In the genomic region with DNA sequence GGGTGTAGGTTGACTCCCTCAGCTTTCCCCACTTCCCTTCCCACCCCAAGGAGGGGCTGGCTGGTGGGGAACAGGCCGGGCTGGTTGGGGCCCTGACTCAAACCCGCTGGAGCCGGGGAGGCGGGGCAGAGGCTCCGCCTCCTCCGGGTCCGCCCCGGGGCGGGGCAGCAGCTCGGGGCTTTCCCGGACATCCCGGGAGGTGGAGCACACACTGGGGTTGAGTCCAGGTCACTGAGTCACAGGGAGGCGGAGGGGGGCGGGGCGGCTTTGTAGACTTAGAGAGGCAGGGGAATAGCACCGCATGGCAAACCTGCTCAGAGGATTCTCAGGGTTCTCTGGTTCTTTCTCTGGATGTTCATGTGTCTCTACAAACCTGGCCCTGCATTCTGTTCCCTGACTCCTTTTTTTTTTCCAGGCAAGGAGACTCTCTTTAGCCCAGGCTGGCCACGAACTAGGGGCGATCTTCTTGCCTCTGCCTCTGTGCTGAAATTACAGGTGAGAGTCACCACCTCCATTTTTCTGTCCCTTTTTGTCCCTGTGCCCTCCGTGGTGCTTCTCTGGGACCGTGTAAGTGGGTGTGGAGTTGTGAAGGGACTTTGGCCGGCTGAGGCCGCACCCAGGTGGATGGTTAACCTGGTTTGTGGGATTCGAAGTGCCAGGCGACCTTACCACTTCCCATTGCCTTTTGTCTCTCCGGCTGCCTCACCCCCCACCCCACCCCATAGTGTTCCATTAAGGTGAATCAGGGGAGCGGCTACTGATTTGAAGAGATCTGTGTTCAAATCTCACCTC, we compare ENCODE assay signal across 9 mouse cellular contexts. TPM values are rescaled to one million over a fixed set of nuclear protein-coding genes. Genes with fewer than 3 reads are reported as not detected.
DNase-seq lines count a peak whose midpoint lies in the region; ATAC-seq and TF ChIP-seq lines count a peak whose summit lies in the region.
"Had no signal": no experiment of that assay in that cellular context is flagged by ENCODE, and none has a peak within 500 bp of the region (broad histone marks: within the 10 kb centered on the region; RNA-seq: fewer than 3 reads in every experiment).

No protein-coding gene starts in this region.

- dilution Hi-C loops in CH12.LX (cut with MboI; ENCODE audit: extremely low pct_ligation_motif_present, extremely low pct_unique_long_range_greater_than_20kb, low sequenced_read_pairs): no loop called here

- H3K4me3 ChIP-seq in CH12.LX (replicated peaks in 1 of 3; ENCODE audit: low read depth in 2 of 3, low read length in 2 of 3, poor library complexity in 1 of 3): peak overlapping the region; percentile 37 to 82 (median 53)
- 0 out of 2 replicates have a peak overlapping the region, but pooled peaks have one; percentile 4 for H3K4me3 ChIP-seq in forebrain, embryonic 12.5 days (replicated peaks)
- peak overlapping the region; percentile 6; the same call in 1 of the 2 replicates for H3K4me3 ChIP-seq in limb, embryonic 12.5 days (replicated peaks)
- no peak overlapping the region for H3K4me3 ChIP-seq in midbrain, embryonic 12.5 days

- H3K4me2 ChIP-seq in CH12.LX (ENCODE audit: insufficient read depth, low read depth, poor library complexity, severe bottlenecking): peak overlapping the region; percentile 77
- peak overlapping the region; percentile 25 for H3K4me2 ChIP-seq in forebrain, embryonic 12.5 days
- peak overlapping the region; percentile 38 for H3K4me2 ChIP-seq in limb, embryonic 12.5 days
- H3K4me2 ChIP-seq in midbrain, embryonic 12.5 days (replicated peaks): peak overlapping the region; percentile 26

- 24% methylated on average over 26 of the region's 26 CpGs for WGBS in forebrain, embryonic 12.5 days
- 26% methylated on average over 26 of the region's 26 CpGs for WGBS in limb, embryonic 12.5 days
- WGBS in midbrain, embryonic 12.5 days: 22% methylated on average over 25 of the region's 26 CpGs

- ATAC-seq in forebrain, embryonic 12.5 days (ENCODE audit: low FRiP score): peak; percentile 41; the same call in 1 of the 2 replicates
- ATAC-seq in limb, embryonic 12.5 days (ENCODE audit: insufficient number of reproducible peaks, insufficient read depth, low FRiP score, low TSS enrichment, low read depth): peak; percentile 69
- peak; percentile 21; the same call in 1 of the 2 replicates for ATAC-seq in midbrain, embryonic 12.5 days (ENCODE audit: low FRiP score, low read depth)

- H3K27ac ChIP-seq in CH12.LX (ENCODE audit: insufficient read depth, low read depth): peak overlapping the region; percentile 97
- 0 out of 2 replicates have a peak overlapping the region, but pooled peaks have one; percentile 26 for H3K27ac ChIP-seq in forebrain, embryonic 12.5 days
- H3K27ac ChIP-seq in limb, embryonic 12.5 days: peak overlapping the region; percentile 18; the same call in 1 of the 2 replicates
- H3K27ac ChIP-seq in midbrain, embryonic 12.5 days (replicated peaks): no peak overlapping the region

- no peak; the same call in 1 of the 2 replicates for TF ChIP-seq RAD21 in CH12.LX (IDR thresholded peaks at IDR 0.05; ENCODE audit: low read depth, low read length)

- peak overlapping the region; percentile 93 for H3K9ac ChIP-seq in CH12.LX (ENCODE audit: insufficient read depth, low read depth)
- H3K9ac ChIP-seq in forebrain, embryonic 12.5 days: peak overlapping the region; percentile 8; the same call in 1 of the 2 replicates
- H3K9ac ChIP-seq in limb, embryonic 12.5 days (replicated peaks): no peak overlapping the region
- no peak overlapping the region for H3K9ac ChIP-seq in midbrain, embryonic 12.5 days (replicated peaks)

- H3K27me3 ChIP-seq in CH12.LX (replicated peaks): no peaks in the 10 kb centered on the region
- peaks cover 52% of the 10 kb centered on the region for H3K27me3 ChIP-seq in forebrain, embryonic 12.5 days
- peaks cover 48% of the 10 kb centered on the region for H3K27me3 ChIP-seq in limb, embryonic 12.5 days
- H3K27me3 ChIP-seq in midbrain, embryonic 12.5 days: peaks cover 44% of the 10 kb centered on the region

- peaks cover 18 to 40% of the 10 kb centered on the region in 2 experiments for H3K4me1 ChIP-seq in CH12.LX (ENCODE audit: control insufficient read depth in 1 of 2, insufficient read depth in 2 of 2)
- peaks cover 13% of the 10 kb centered on the region for H3K4me1 ChIP-seq in forebrain, embryonic 12.5 days
- H3K4me1 ChIP-seq in limb, embryonic 12.5 days (replicated peaks): peaks cover 21% of the 10 kb centered on the region
- peaks cover 14% of the 10 kb centered on the region; the same call in 1 of the 2 replicates for H3K4me1 ChIP-seq in midbrain, embryonic 12.5 days

- in situ Hi-C loops in CH12.LX (cut with MboI; ENCODE audit: low pct_ligation_motif_present, low pct_unique_long_range_greater_than_20kb, low sequenced_read_pairs): no loop called here

- no peak for TF ChIP-seq CTCF in CH12.LX (conservative IDR thresholded peaks at IDR 0.05 in 1 of 2, IDR thresholded peaks at IDR 0.05 in 1 of 2; ENCODE audit: low read depth in 2 of 2, low read length in 2 of 2)

- H3K79me2 ChIP-seq in CH12.LX (replicated peaks; ENCODE audit: control insufficient read depth, extremely low read depth, insufficient read depth, poor library complexity, severe bottlenecking): peaks cover 31% of the 10 kb centered on the region

- peaks cover 6 to 18% of the 10 kb centered on the region in 2 experiments for H3K36me3 ChIP-seq in CH12.LX (replicated peaks in 1 of 2; ENCODE audit: control insufficient read depth in 1 of 2, insufficient read depth in 1 of 2, low read length in 1 of 2)
- no peaks in the 10 kb centered on the region for H3K36me3 ChIP-seq in forebrain, embryonic 12.5 days (replicated peaks)
- no peaks in the 10 kb centered on the region for H3K36me3 ChIP-seq in limb, embryonic 12.5 days
- no peaks in the 10 kb centered on the region for H3K36me3 ChIP-seq in midbrain, embryonic 12.5 days

- H3K9me3 ChIP-seq in CH12.LX (replicated peaks; ENCODE audit: low read length): peaks cover 9% of the 10 kb centered on the region
- H3K9me3 ChIP-seq in forebrain, embryonic 12.5 days: no peaks in the 10 kb centered on the region
- 0 out of 2 replicates have a peak, but pooled peaks cover 5% of the 10 kb centered on the region for H3K9me3 ChIP-seq in limb, embryonic 12.5 days
- peaks cover 7% of the 10 kb centered on the region; the same call in 1 of the 2 replicates for H3K9me3 ChIP-seq in midbrain, embryonic 12.5 days

- DNase-seq in CH12.LX (ENCODE audit: extremely low read depth): peak; percentile 95
- peak; percentile 84 to 87 for DNase-seq in adrenal gland, adult 18-20 months (ENCODE audit: low spot score in 2 of 2)
- peak; percentile 91 for DNase-seq in heart, postnatal 4 days
- peak; percentile 71 to 83 for DNase-seq in spleen, postnatal 4 days (ENCODE audit: low spot score in 2 of 2)
- DNase-seq in frontal cortex, postnatal 14 days (ENCODE audit: low spot score in 2 of 2): no peak

- TF ChIP-seq EP300 in CH12.LX (IDR thresholded peaks at IDR 0.05; ENCODE audit: low read length): no peak

- TF ChIP-seq POLR2A in CH12.LX (IDR thresholded peaks at IDR 0.05; ENCODE audit: low read depth, low read length): peak; percentile 61

RNA-seq across cellular contexts. Expression of gene Bcl3, which starts 1.8 kb away (rescaled TPM):
- total RNA-seq in CH12.LX (2012; rRNA removed) (15.8 and 18.8 TPM in 2 replicates), CH12.LX (2014; rRNA removed) (3.2 and 3.8 TPM in 2 replicates)
- 17.9 and 25.2 TPM in 2 replicates for polyA plus RNA-seq in CH12.LX (2012; ENCODE audit: insufficient read length, low read depth)
- total RNA-seq in adrenal gland, adult 18-20 months (2021): 10 to 100 TPM; 21.9 to 34.8 TPM
- 0.62 and 0.96 TPM in 2 replicates for polyA plus RNA-seq in forebrain, embryonic 12.5 days (2016; fragmentation: Nextera tagmentation; extraction: Ambion mirVana)
- 1 to 10 TPM; 4.0 TPM for total RNA-seq in heart, postnatal 4 days (2021)
- 0.54 and 0.82 TPM in 2 replicates for polyA plus RNA-seq in limb, embryonic 12.5 days (2016; fragmentation: Nextera tagmentation; extraction: Ambion mirVana)
- 0.52 and 0.64 TPM in 2 replicates for polyA plus RNA-seq in midbrain, embryonic 12.5 days (2016; fragmentation: Nextera tagmentation; extraction: Ambion mirVana)

RNA-seq across cellular contexts. Expression of gene Gm19345, which starts 27.4 kb away (rescaled TPM):
- total RNA-seq in CH12.LX (2012; rRNA removed) (0.59 TPM in 1 of 2 replicates, not detected in the other), CH12.LX (2014; rRNA removed) (not detected in 2 replicates)
- 4.1 and 4.3 TPM in 2 replicates for polyA plus RNA-seq in CH12.LX (2012; ENCODE audit: insufficient read length, low read depth)
- total RNA-seq in adrenal gland, adult 18-20 months (2021): not detected
- 0.65 and 1.3 TPM in 2 replicates for polyA plus RNA-seq in forebrain, embryonic 12.5 days (2016; fragmentation: Nextera tagmentation; extraction: Ambion mirVana)
- total RNA-seq in heart, postnatal 4 days (2021): not detected
- 0.43 TPM in 1 of 2 replicates, not detected in the other for polyA plus RNA-seq in limb, embryonic 12.5 days (2016; fragmentation: Nextera tagmentation; extraction: Ambion mirVana)
- polyA plus RNA-seq in midbrain, embryonic 12.5 days (2016; fragmentation: Nextera tagmentation; extraction: Ambion mirVana): 0.63 and 1.4 TPM in 2 replicates

RNA-seq across cellular contexts. Expression of gene Cblc, which starts 27.8 kb away (rescaled TPM):
- total RNA-seq in CH12.LX (2012; rRNA removed) (30.8 and 38.9 TPM in 2 replicates), CH12.LX (2014; rRNA removed) (6.4 and 7.2 TPM in 2 replicates)
- 12.7 and 13.4 TPM in 2 replicates for polyA plus RNA-seq in CH12.LX (2012; ENCODE audit: insufficient read length, low read depth)
- under 1 TPM in 1 of 2 experiments, not detected in 1; 0.64 TPM for total RNA-seq in adrenal gland, adult 18-20 months (2021)
- 0.47 and 0.56 TPM in 2 replicates for polyA plus RNA-seq in forebrain, embryonic 12.5 days (2016; fragmentation: Nextera tagmentation; extraction: Ambion mirVana)
- total RNA-seq in heart, postnatal 4 days (2021): not detected
- polyA plus RNA-seq in limb, embryonic 12.5 days (2016; fragmentation: Nextera tagmentation; extraction: Ambion mirVana): 2.8 and 3.1 TPM in 2 replicates
- polyA plus RNA-seq in midbrain, embryonic 12.5 days (2016; fragmentation: Nextera tagmentation; extraction: Ambion mirVana): 0.27 and 0.36 TPM in 2 replicates
- total RNA-seq: left cerebral cortex, adult 18-20 months had no signal

RNA-seq across cellular contexts. Expression of gene Ceacam16, which starts 36.7 kb away (rescaled TPM):
- total RNA-seq in CH12.LX (2012; rRNA removed) (2.5 and 3.2 TPM in 2 replicates), CH12.LX (2014; rRNA removed) (0.88 and 1.1 TPM in 2 replicates)
- 6.8 and 7.7 TPM in 2 replicates for polyA plus RNA-seq in CH12.LX (2012; ENCODE audit: insufficient read length, low read depth)
- not detected for total RNA-seq in adrenal gland, adult 18-20 months (2021)
- polyA plus RNA-seq in forebrain, embryonic 12.5 days (2016; fragmentation: Nextera tagmentation; extraction: Ambion mirVana): not detected in 2 replicates
- total RNA-seq in heart, postnatal 4 days (2021): under 1 TPM in 1 of 2 experiments, not detected in 1; 0.38 TPM
- not detected in 2 replicates for polyA plus RNA-seq in limb, embryonic 12.5 days (2016; fragmentation: Nextera tagmentation; extraction: Ambion mirVana)
- polyA plus RNA-seq in midbrain, embryonic 12.5 days (2016; fragmentation: Nextera tagmentation; extraction: Ambion mirVana): 0.17 TPM in 1 of 2 replicates, not detected in the other
- total RNA-seq: left cerebral cortex, adult 18-20 months had no signal

RNA-seq across cellular contexts. Expression of gene Bcam, which starts 53.6 kb away (rescaled TPM):
- total RNA-seq in CH12.LX (2012; rRNA removed): 8.2 and 10.9 TPM in 2 replicates
- 2.4 and 3.0 TPM in 2 replicates for total RNA-seq in CH12.LX (2014; rRNA removed)
- polyA plus RNA-seq in CH12.LX (2012; ENCODE audit: insufficient read length, low read depth): 4.8 and 5.3 TPM in 2 replicates
- total RNA-seq in adrenal gland, adult 18-20 months (2021): 10 to 100 TPM; 43.2 to 53.2 TPM
- 8.9 and 10.9 TPM in 2 replicates for polyA plus RNA-seq in forebrain, embryonic 12.5 days (2016; fragmentation: Nextera tagmentation; extraction: Ambion mirVana)
- total RNA-seq in heart, postnatal 4 days (2021): 100 to 1,000 TPM; 263 to 285 TPM
- polyA plus RNA-seq in limb, embryonic 12.5 days (2016; fragmentation: Nextera tagmentation; extraction: Ambion mirVana): 59.7 and 63.3 TPM in 2 replicates
- 10.7 and 14.1 TPM in 2 replicates for polyA plus RNA-seq in midbrain, embryonic 12.5 days (2016; fragmentation: Nextera tagmentation; extraction: Ambion mirVana)

Comparison
In these comparisons a context has a peak if more than half of its experiments do, and no peak if none do; other contexts are left out.
1. DNase-seq: peak in CH12.LX (single experiment), adrenal gland, adult 18-20 months (2 of 2), heart, postnatal 4 days (single experiment) and spleen, postnatal 4 days (2 of 2); none in frontal cortex, postnatal 14 days (0 of 2).
2. H3K4me2 ChIP-seq: peak in every context shown above with its lines; median percentile 77 in CH12.LX; 38 in limb, embryonic 12.5 days; 26 in midbrain, embryonic 12.5 days; 25 in forebrain, embryonic 12.5 days.
3. H3K9ac ChIP-seq: peak in CH12.LX (single experiment) and forebrain, embryonic 12.5 days (single experiment); none in limb, embryonic 12.5 days (single experiment) and midbrain, embryonic 12.5 days (single experiment).
4. Peak in every context shown above with its lines, with median percentiles within 50 percentile points of each other: ATAC-seq.